Mouse (Mus musculus): ENCODE results near the gene Thap12. TPM values are rescaled to one million over a fixed set of nuclear protein-coding genes. Genes with fewer than 3 reads are reported as not detected.

Gene Thap12
- total RNA-seq, 1 experiment from 2014 or later, result 36.9 TPM

DNA sequence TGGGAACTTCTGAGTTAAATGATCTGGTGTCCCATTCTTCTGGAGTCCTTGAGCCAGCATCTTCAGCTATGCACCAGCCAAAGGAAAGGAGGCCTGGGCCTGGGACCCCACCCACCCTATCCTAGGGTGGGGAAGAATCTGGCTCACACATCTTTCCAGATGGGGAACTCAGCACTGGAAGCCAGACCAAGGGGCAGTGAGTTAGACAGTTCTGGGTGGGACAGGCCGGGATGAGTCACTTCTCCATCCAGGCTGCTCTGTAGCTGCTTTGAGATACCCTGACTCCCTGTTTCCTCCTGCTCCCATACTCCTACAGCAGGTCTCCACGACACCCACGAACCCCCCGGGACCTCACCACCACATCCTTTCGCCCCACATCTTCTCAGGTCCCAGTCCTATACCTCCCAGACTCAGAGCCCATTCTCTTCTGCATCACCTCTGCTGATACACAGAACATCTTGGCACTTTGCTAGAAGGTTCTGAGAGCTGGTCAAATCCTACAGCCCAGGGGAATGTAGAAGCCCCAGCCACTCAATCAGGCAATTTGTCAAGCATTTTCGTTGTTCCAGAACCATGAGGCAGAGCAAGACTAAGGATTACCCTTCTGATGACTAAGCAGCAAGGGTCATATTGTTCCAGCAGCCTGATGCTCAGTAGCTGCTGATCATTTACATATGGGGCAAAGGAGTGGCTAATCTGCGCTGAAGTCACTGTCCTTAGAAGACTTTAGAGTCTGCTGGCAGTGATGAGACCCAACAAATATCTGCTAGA is 34.1 kb downstream of the Thap12 start:
- no peak for ATAC-seq (ENCODE audit: extremely low read depth, insufficient number of reproducible peaks, low FRiP score, poor library complexity, severe bottlenecking)

DNA sequence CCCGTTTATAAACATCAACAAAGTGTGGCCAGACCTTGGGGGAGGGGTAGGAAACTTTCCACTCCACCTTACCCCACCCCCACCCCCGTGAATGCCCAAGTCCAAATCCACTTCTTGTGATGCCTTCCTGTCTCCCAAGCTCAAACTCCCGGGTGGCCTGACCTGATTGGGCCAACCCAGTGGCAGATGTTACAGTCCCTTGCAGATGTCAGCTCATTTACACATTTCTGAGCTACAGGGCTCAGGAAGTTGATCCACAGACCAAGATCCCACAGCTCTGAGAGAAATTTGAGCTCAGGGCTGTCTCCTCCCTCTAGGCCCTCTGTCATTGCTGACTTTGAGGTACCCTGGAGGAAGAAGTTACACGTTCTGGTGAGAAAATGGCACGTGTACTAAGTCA is 37.5 kb downstream of the Thap12 start:
- no peak for ATAC-seq (ENCODE audit: extremely low read depth, insufficient number of reproducible peaks, low FRiP score, poor library complexity, severe bottlenecking)

GRCm38 (mm10) chr7:98743312-98743711 is 40.4 kb downstream of the Thap12 start:
- 0 out of 2 replicates have a peak, but pooled peaks have one; percentile 24 for ATAC-seq (ENCODE audit: extremely low read depth, insufficient number of reproducible peaks, low FRiP score, poor library complexity, severe bottlenecking)

GRCm38 (mm10) chr7:98750404-98750803 is 47.5 kb downstream of the Thap12 start:
- no peak for ATAC-seq (ENCODE audit: extremely low read depth, insufficient number of reproducible peaks, low FRiP score, poor library complexity, severe bottlenecking)

- no peak for ATAC-seq (ENCODE audit: extremely low read depth, insufficient number of reproducible peaks, low FRiP score, poor library complexity, severe bottlenecking)
These were observed 49.8 kb downstream of the Thap12 start for GRCm38 (mm10) chr7:98752680-98753079.

DNA sequence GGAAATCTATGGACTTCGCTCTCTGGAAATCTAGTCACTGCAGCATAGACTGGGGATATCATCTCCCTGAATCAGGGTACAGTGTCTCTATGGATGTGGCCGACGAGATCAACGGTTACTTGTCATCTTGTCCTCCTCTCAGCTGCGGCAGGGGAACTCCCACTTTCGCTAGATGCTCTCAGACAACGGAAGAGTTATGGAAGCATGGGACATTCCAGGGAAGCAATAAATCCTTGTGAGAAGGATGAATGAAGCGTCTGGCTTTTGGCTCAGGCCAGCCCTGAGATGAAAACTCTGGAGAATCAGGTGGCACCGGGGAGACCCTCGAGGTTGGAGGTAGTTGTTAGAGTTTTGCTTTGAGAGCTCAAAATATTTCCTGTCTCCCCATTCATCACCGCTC is 53.1 kb downstream of the Thap12 start:
- no peak for ATAC-seq (ENCODE audit: extremely low read depth, insufficient number of reproducible peaks, low FRiP score, poor library complexity, severe bottlenecking)

- ATAC-seq (ENCODE audit: extremely low read depth, insufficient number of reproducible peaks, low FRiP score, poor library complexity, severe bottlenecking), result no peak
These were observed 53.7 kb downstream of the Thap12 start for GRCm38 (mm10) chr7:98756556-98756955.

DNA sequence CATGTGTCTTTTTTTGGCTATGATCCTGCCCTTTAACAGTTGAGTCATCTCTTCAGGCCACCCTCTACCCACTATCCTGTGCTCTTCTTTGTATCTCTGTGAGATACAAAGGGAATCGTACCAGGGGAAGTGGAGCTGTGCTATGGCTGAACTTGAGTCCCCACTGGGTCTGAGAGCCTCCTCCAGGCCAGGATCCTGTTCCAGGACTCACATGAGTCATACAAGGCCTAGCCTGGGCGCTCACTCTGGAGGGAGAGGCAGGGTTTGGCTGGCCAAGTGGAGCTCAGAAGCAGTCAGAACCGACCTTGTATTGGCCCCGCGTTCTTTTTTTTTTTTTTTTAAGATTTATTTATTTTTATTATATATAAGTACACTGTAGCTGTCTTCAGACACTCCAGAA is 57.2 kb downstream of the Thap12 start:
- ATAC-seq (ENCODE audit: extremely low read depth, insufficient number of reproducible peaks, low FRiP score, poor library complexity, severe bottlenecking), result no peak

- no peak for ATAC-seq (ENCODE audit: extremely low read depth, insufficient number of reproducible peaks, low FRiP score, poor library complexity, severe bottlenecking)
These were observed 61.0 kb downstream of the Thap12 start for GRCm38 (mm10) chr7:98763911-98764310.

DNA sequence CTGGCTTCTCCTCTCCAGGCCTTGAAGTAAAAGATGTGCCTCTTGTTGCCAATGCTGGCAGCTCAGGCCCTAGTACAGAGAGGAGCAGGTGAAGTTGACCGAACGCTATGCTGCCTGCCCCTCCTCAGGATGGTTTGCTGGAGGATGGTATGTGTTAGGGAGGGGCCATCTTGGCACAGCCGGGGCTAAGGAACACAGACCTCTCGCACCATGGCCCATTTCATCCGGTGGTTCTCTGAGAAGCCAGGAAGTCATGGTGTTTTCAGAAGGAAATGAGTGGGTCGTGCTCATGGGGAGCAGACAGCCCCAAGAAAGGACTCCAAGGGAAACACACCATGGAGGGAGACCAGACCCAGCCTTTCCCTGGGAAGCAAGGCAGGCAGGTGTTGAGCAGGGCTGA is 64.4 kb downstream of the Thap12 start:
- no peak for ATAC-seq (ENCODE audit: extremely low read depth, insufficient number of reproducible peaks, low FRiP score, poor library complexity, severe bottlenecking)

Other genes with a start within 250 kb of the Thap12 start
- gene Lrrc32, start 213.8 kb upstream of the Thap12 start, total RNA-seq (2017), result 0.25 and 0.93 TPM in 2 replicates
- gene Emsy, start 46.3 kb upstream of the Thap12 start, total RNA-seq (2017), result 69.7 and 95.3 TPM in 2 replicates
- gene Wnt11, start 132.0 kb downstream of the Thap12 start, total RNA-seq (2017), result 0.37 and 0.81 TPM in 2 replicates